Mouse (Mus musculus): ENCODE results near the gene Atf7ip. TPM values are rescaled to one million over a fixed set of nuclear protein-coding genes. Genes with fewer than 3 reads are reported as not detected.

Atf7ip gene
- polyA plus RNA-seq, 1 experiment = 6.8 TPM

- H3K79me2 ChIP-seq (ENCODE audit: control insufficient read depth, insufficient read depth) = peaks cover 62% of the 10 kb centered on the region
- H3K27me3 ChIP-seq (ENCODE audit: control insufficient read depth, insufficient read depth, insufficient read length) = no peaks in the 10 kb centered on the region
- TF ChIP-seq FOSL1 (IDR thresholded peaks at IDR 0.05; ENCODE audit: insufficient read depth, low read length, poor library complexity, severe bottlenecking) (no peak), MAX (IDR thresholded peaks at IDR 0.05) (no peak), MYOD1 (IDR thresholded peaks at IDR 0.05; ENCODE audit: control insufficient read depth, insufficient read length, low read depth) (no peak), MYOG (IDR thresholded peaks at IDR 0.05; ENCODE audit: control insufficient read depth, extremely low read depth, insufficient read length) (no peak), CTCF (IDR thresholded peaks at IDR 0.05; ENCODE audit: control insufficient read depth, insufficient read depth, insufficient read length) (no peak), CEBPB (IDR thresholded peaks at IDR 0.05; ENCODE audit: low read depth) (no peak), USF1 (IDR thresholded peaks at IDR 0.05; ENCODE audit: low read depth) (no peak)
- no peak overlapping the region for H3ac ChIP-seq (ENCODE audit: control insufficient read depth, insufficient read length, low read depth)
- H3K36me3 ChIP-seq (ENCODE audit: control insufficient read depth, insufficient read depth) = peaks cover 9% of the 10 kb centered on the region
- H3K4me3 ChIP-seq (ENCODE audit: insufficient read depth, poor library complexity, severe bottlenecking) = no peak overlapping the region
- H3K79me3 ChIP-seq (ENCODE audit: low read depth) = peaks cover 51% of the 10 kb centered on the region
Measured at GRCm38 (mm10) chr6:136555523-136555915, 49.6 kb downstream of the Atf7ip start.

GRCm38 (mm10) chr6:136558288-136559005 lies 52.5 kb downstream of the Atf7ip start:
- Histone ChIP-seq H3K4me3 (ENCODE audit: insufficient read depth, poor library complexity, severe bottlenecking) (no peak overlapping the region), H3K79me3 (ENCODE audit: low read depth) (peaks cover 32% of the 10 kb centered on the region), H3ac (ENCODE audit: control insufficient read depth, insufficient read length, low read depth) (no peak overlapping the region), H3K27me3 (ENCODE audit: control insufficient read depth, insufficient read depth, insufficient read length) (no peaks in the 10 kb centered on the region), H3K79me2 (ENCODE audit: control insufficient read depth, insufficient read depth) (peaks cover 38% of the 10 kb centered on the region), H3K36me3 (ENCODE audit: control insufficient read depth, insufficient read depth) (peaks cover 29% of the 10 kb centered on the region)
- no peak for TF ChIP-seq MAX (IDR thresholded peaks at IDR 0.05)
- TF ChIP-seq MYOG (IDR thresholded peaks at IDR 0.05; ENCODE audit: control insufficient read depth, extremely low read depth, insufficient read length) = no peak
- TF ChIP-seq USF1 (IDR thresholded peaks at IDR 0.05; ENCODE audit: low read depth) = no peak
- TF ChIP-seq MYOD1 (IDR thresholded peaks at IDR 0.05; ENCODE audit: control insufficient read depth, insufficient read length, low read depth) = no peak
- TF ChIP-seq FOSL1 (IDR thresholded peaks at IDR 0.05; ENCODE audit: insufficient read depth, low read length, poor library complexity, severe bottlenecking) = no peak
- TF ChIP-seq CTCF (IDR thresholded peaks at IDR 0.05; ENCODE audit: control insufficient read depth, insufficient read depth, insufficient read length) = no peak

GRCm38 (mm10) chr6:136566002-136566401 lies 60.0 kb downstream of the Atf7ip start:
- TF ChIP-seq MYOD1 (IDR thresholded peaks at IDR 0.05; ENCODE audit: control insufficient read depth, insufficient read length, low read depth) (no peak), USF1 (IDR thresholded peaks at IDR 0.05; ENCODE audit: low read depth) (no peak), MYOG (IDR thresholded peaks at IDR 0.05; ENCODE audit: control insufficient read depth, extremely low read depth, insufficient read length) (no peak), CEBPB (IDR thresholded peaks at IDR 0.05; ENCODE audit: low read depth) (no peak), FOSL1 (IDR thresholded peaks at IDR 0.05; ENCODE audit: insufficient read depth, low read length, poor library complexity, severe bottlenecking) (no peak), CTCF (IDR thresholded peaks at IDR 0.05; ENCODE audit: control insufficient read depth, insufficient read depth, insufficient read length) (no peak), MAX (IDR thresholded peaks at IDR 0.05) (no peak)
- peaks cover 55% of the 10 kb centered on the region for H3K36me3 ChIP-seq (ENCODE audit: control insufficient read depth, insufficient read depth)
- no peaks in the 10 kb centered on the region for H3K27me3 ChIP-seq (ENCODE audit: control insufficient read depth, insufficient read depth, insufficient read length)
- no peak overlapping the region for H3K4me3 ChIP-seq (ENCODE audit: insufficient read depth, poor library complexity, severe bottlenecking)
- H3ac ChIP-seq (ENCODE audit: control insufficient read depth, insufficient read length, low read depth) = no peak overlapping the region
- peaks cover 1% of the 10 kb centered on the region for H3K79me3 ChIP-seq (ENCODE audit: low read depth)
- H3K79me2 ChIP-seq (ENCODE audit: control insufficient read depth, insufficient read depth) = peaks cover under 1% of the 10 kb centered on the region

- Histone ChIP-seq H3K79me3 (ENCODE audit: low read depth) (no peaks in the 10 kb centered on the region), H3K79me2 (ENCODE audit: control insufficient read depth, insufficient read depth) (no peaks in the 10 kb centered on the region), H3ac (ENCODE audit: control insufficient read depth, insufficient read length, low read depth) (no peak overlapping the region), H3K4me3 (ENCODE audit: insufficient read depth, poor library complexity, severe bottlenecking) (no peak overlapping the region), H3K27me3 (ENCODE audit: control insufficient read depth, insufficient read depth, insufficient read length) (no peaks in the 10 kb centered on the region), H3K36me3 (ENCODE audit: control insufficient read depth, insufficient read depth) (peaks cover 25% of the 10 kb centered on the region)
- no peak for TF ChIP-seq CTCF (IDR thresholded peaks at IDR 0.05; ENCODE audit: control insufficient read depth, insufficient read depth, insufficient read length)
- TF ChIP-seq MAX (IDR thresholded peaks at IDR 0.05) = no peak
- TF ChIP-seq MYOG (IDR thresholded peaks at IDR 0.05; ENCODE audit: control insufficient read depth, extremely low read depth, insufficient read length) = no peak
- no peak for TF ChIP-seq CEBPB (IDR thresholded peaks at IDR 0.05; ENCODE audit: low read depth)
Measured at GRCm38 (mm10) chr6:136590739-136591138, 84.8 kb downstream of the Atf7ip start.

- H3ac ChIP-seq (ENCODE audit: control insufficient read depth, insufficient read length, low read depth) = no peak overlapping the region
- H3K79me2 ChIP-seq (ENCODE audit: control insufficient read depth, insufficient read depth) = no peaks in the 10 kb centered on the region
- H3K79me3 ChIP-seq (ENCODE audit: low read depth) = no peaks in the 10 kb centered on the region
- TF ChIP-seq MYOD1 (IDR thresholded peaks at IDR 0.05; ENCODE audit: control insufficient read depth, insufficient read length, low read depth) (no peak), USF1 (IDR thresholded peaks at IDR 0.05; ENCODE audit: low read depth) (no peak), CTCF (IDR thresholded peaks at IDR 0.05; ENCODE audit: control insufficient read depth, insufficient read depth, insufficient read length) (no peak), MAX (IDR thresholded peaks at IDR 0.05) (no peak), CEBPB (IDR thresholded peaks at IDR 0.05; ENCODE audit: low read depth) (no peak)
- H3K27me3 ChIP-seq (ENCODE audit: control insufficient read depth, insufficient read depth, insufficient read length) = no peaks in the 10 kb centered on the region
- H3K36me3 ChIP-seq (ENCODE audit: control insufficient read depth, insufficient read depth) = peaks cover 24% of the 10 kb centered on the region
- H3K4me3 ChIP-seq (ENCODE audit: insufficient read depth, poor library complexity, severe bottlenecking) = no peak overlapping the region
Measured at GRCm38 (mm10) chr6:136594541-136594940, 88.6 kb downstream of the Atf7ip start.

GRCm38 (mm10) chr6:136602601-136603000 lies 96.6 kb downstream of the Atf7ip start:
- Histone ChIP-seq H3K4me3 (ENCODE audit: insufficient read depth, poor library complexity, severe bottlenecking) (no peak overlapping the region), H3ac (ENCODE audit: control insufficient read depth, insufficient read length, low read depth) (no peak overlapping the region), H3K36me3 (ENCODE audit: control insufficient read depth, insufficient read depth) (peaks cover 48% of the 10 kb centered on the region), H3K79me3 (ENCODE audit: low read depth) (no peaks in the 10 kb centered on the region), H3K79me2 (ENCODE audit: control insufficient read depth, insufficient read depth) (no peaks in the 10 kb centered on the region), H3K27me3 (ENCODE audit: control insufficient read depth, insufficient read depth, insufficient read length) (no peaks in the 10 kb centered on the region)
- TF ChIP-seq MYOD1 (IDR thresholded peaks at IDR 0.05; ENCODE audit: control insufficient read depth, insufficient read length, low read depth) = no peak
- TF ChIP-seq CEBPB (IDR thresholded peaks at IDR 0.05; ENCODE audit: low read depth) = no peak
- no peak for TF ChIP-seq MAX (IDR thresholded peaks at IDR 0.05)
- no peak for TF ChIP-seq FOSL1 (IDR thresholded peaks at IDR 0.05; ENCODE audit: insufficient read depth, low read length, poor library complexity, severe bottlenecking)
- no peak for TF ChIP-seq USF1 (IDR thresholded peaks at IDR 0.05; ENCODE audit: low read depth)
- no peak for TF ChIP-seq MYOG (IDR thresholded peaks at IDR 0.05; ENCODE audit: control insufficient read depth, extremely low read depth, insufficient read length)
- no peak for TF ChIP-seq CTCF (IDR thresholded peaks at IDR 0.05; ENCODE audit: control insufficient read depth, insufficient read depth, insufficient read length)
